Mouse (Mus musculus) bone marrow macrophage, adult 2 months (primary cell): ENCODE data around the gene Mlana.

Experiments
- CTCF ChIP-seq: IDR thresholded peaks from 2 replicates; pipeline ENCODE4 v1.5.1; 2012; ENCODE audit warnings: low read depth, mild to moderate bottlenecking, low read length, moderate library complexity
- POLR2A ChIP-seq: IDR thresholded peaks from 2 replicates; pipeline ENCODE4 v1.6.1; 2012; ENCODE audit warnings: mild to moderate bottlenecking, low read depth, low read length, borderline replicate concordance

GRCm38 (mm10) chr19:29674946-29675345 lies 22.7 kb upstream of the Mlana start:
- TF ChIP-seq POLR2A, result no peak
- TF ChIP-seq CTCF, result no peak
